Mouse (Mus musculus) myocyte (in vitro differentiated cells): ENCODE measurements around the gene Msx1. TPM values are rescaled to one million over a fixed set of nuclear protein-coding genes. Genes with fewer than 3 reads are reported as not detected.
A peak's percentile ranks its signal among the peaks of the same experiment; 100 is the strongest.

Experiments
- H3K27me3 ChIP-seq: one replicate; pipeline ENCODE4 v1.6.1; 2011; ENCODE audit not compliant: control insufficient read depth, insufficient read depth, insufficient read length
- H3K36me3 ChIP-seq: one replicate; pipeline ENCODE4 v1.6.1; 2011; ENCODE audit not compliant: control insufficient read depth, insufficient read depth
- H3K4me2 ChIP-seq: one replicate; pipeline ENCODE4 v1.6.1; 2011; ENCODE audit warnings: low read depth, control low read depth
- H3K4me3 ChIP-seq: one replicate; pipeline ENCODE4 v1.5.1; 2011; ENCODE audit warnings: mild to moderate bottlenecking, control low read depth, moderate library complexity
- H3K79me2 ChIP-seq: one replicate; pipeline ENCODE4 v1.6.1; 2011; ENCODE audit not compliant: control insufficient read depth, insufficient read depth
- H3ac ChIP-seq: one replicate; pipeline ENCODE4 v1.6.1; 2011; ENCODE audit not compliant: control insufficient read depth, insufficient read length
- CEBPB ChIP-seq: IDR thresholded peaks from 2 replicates; pipeline ENCODE4 v1.6.1; 2011; ENCODE audit warnings: mild to moderate bottlenecking, moderate library complexity; ENCODE audit not compliant: poor library complexity, insufficient read depth, severe bottlenecking
- E2F4 ChIP-seq: IDR thresholded peaks from one replicate; pipeline ENCODE4 v1.6.1; 2011; ENCODE audit warnings: mild to moderate bottlenecking, control low read depth, moderate library complexity; ENCODE audit not compliant: insufficient read depth
- MAX ChIP-seq: IDR thresholded peaks from one replicate; pipeline ENCODE4 v1.6.1; 2011; ENCODE audit warnings: low read depth, mild to moderate bottlenecking, control low read depth
- MYOD1 ChIP-seq, 3 experiments: IDR thresholded peaks; one replicate each; pipeline ENCODE4 v1.6.1; 2011; ENCODE audit warnings: control low read depth in 2 of 3, low read depth in 2 of 3, mild to moderate bottlenecking in 2 of 3, moderate library complexity in 1 of 3; ENCODE audit not compliant: insufficient read length in 2 of 3, control insufficient read depth in 1 of 3
- MYOG ChIP-seq, 3 experiments: IDR thresholded peaks; one replicate each; pipeline ENCODE4 v1.6.1; 2011; ENCODE audit warnings: control low read depth in 2 of 3, low read depth in 2 of 3, mild to moderate bottlenecking in 2 of 3; ENCODE audit not compliant: insufficient read length in 2 of 3, control insufficient read depth in 1 of 3, insufficient read depth in 1 of 3
- POLR2A ChIP-seq: IDR thresholded peaks from one replicate; pipeline ENCODE4 v1.6.1; 2011; ENCODE audit warnings: low read depth, mild to moderate bottlenecking, control low read depth, moderate library complexity; ENCODE audit not compliant: insufficient read length
- POLR2AphosphoS2 ChIP-seq: IDR thresholded peaks from one replicate; pipeline ENCODE4 v1.6.1; 2011; ENCODE audit warnings: low read depth, control low read depth; ENCODE audit not compliant: insufficient read length
- REST ChIP-seq: IDR thresholded peaks from one replicate; pipeline ENCODE4 v1.6.1; 2011; ENCODE audit warnings: mild to moderate bottlenecking, control low read depth, moderate library complexity; ENCODE audit not compliant: insufficient read depth, insufficient read length
- SRF ChIP-seq: IDR thresholded peaks from one replicate; pipeline ENCODE4 v1.6.1; 2011; ENCODE audit warnings: low read depth; ENCODE audit not compliant: control insufficient read depth, insufficient read length
- TCF12 ChIP-seq: IDR thresholded peaks from one replicate; pipeline ENCODE4 v1.6.1; 2011; ENCODE audit warnings: mild to moderate bottlenecking, control low read depth; ENCODE audit not compliant: poor library complexity, insufficient read depth, severe bottlenecking
- TCF3 ChIP-seq: IDR thresholded peaks from one replicate; pipeline ENCODE4 v1.6.1; 2011; ENCODE audit warnings: low read depth, control low read depth; ENCODE audit not compliant: insufficient read length
- USF1 ChIP-seq: IDR thresholded peaks from one replicate; pipeline ENCODE4 v1.6.1; 2011; ENCODE audit warnings: low read depth, mild to moderate bottlenecking, control low read depth, moderate library complexity
- polyA plus RNA-seq: library from polyadenylated mRNA; unstranded; fragments of >200 nt; fragmentation: generic; extraction: Trizol; gene quantifications from one replicate; pipeline ENCODE4 v1.2.1, GENCODE M21; 2012; ENCODE audit warnings: missing spikeins

Msx1 gene
- 4.7 TPM for polyA plus RNA-seq

- Histone ChIP-seq H3ac (peak within 1 kb of the TSS; percentile 54), H3K79me2 (no peaks in the 10 kb centered on the region), H3K4me3 (peak within 1 kb of the TSS; percentile 61), H3K4me2 (peak within 1 kb of the TSS; percentile 87), H3K36me3 (no peaks in the 10 kb centered on the region), H3K27me3 (no peaks in the 10 kb centered on the region)
- TF ChIP-seq MYOG (IDR thresholded peaks at IDR 0.05; ENCODE audit: control insufficient read depth in 1 of 3, insufficient read depth in 1 of 3, insufficient read length in 2 of 3, low read depth in 2 of 3): no peak
- TF ChIP-seq SRF: no peak
- TF ChIP-seq CEBPB: no peak
- TF ChIP-seq MYOD1 (IDR thresholded peaks at IDR 0.05; ENCODE audit: control insufficient read depth in 1 of 3, insufficient read length in 2 of 3, low read depth in 2 of 3): no peak
- no peak for TF ChIP-seq MAX
- no peak for TF ChIP-seq TCF3
- TF ChIP-seq E2F4: no peak
- TF ChIP-seq POLR2A: peak; percentile 89
- TF ChIP-seq REST: no peak
- TF ChIP-seq USF1: no peak
- TF ChIP-seq TCF12: no peak
- TF ChIP-seq POLR2AphosphoS2: peak; percentile 85
These were observed at the start of gene Msx1 for GRCm38 (mm10) chr5:37824461-37824795. TSS of gene Msx1 (minus strand) at chr5:37824583.

GRCm38 (mm10) chr5:37865471-37865870, 41.1 kb upstream of the Msx1 start:
- TF ChIP-seq E2F4: no peak
- TF ChIP-seq REST: no peak
- TF ChIP-seq MAX: no peak
- TF ChIP-seq POLR2A: no peak
- no peak for TF ChIP-seq TCF12
- no peak for TF ChIP-seq CEBPB
- no peak for TF ChIP-seq SRF
- TF ChIP-seq MYOG (IDR thresholded peaks at IDR 0.05; ENCODE audit: control insufficient read depth in 1 of 3, insufficient read depth in 1 of 3, insufficient read length in 2 of 3, low read depth in 2 of 3): no peak
- no peak for TF ChIP-seq USF1
- no peak for TF ChIP-seq TCF3
- TF ChIP-seq POLR2AphosphoS2: no peak
- no peak for TF ChIP-seq MYOD1 (IDR thresholded peaks at IDR 0.05; ENCODE audit: control insufficient read depth in 1 of 3, insufficient read length in 2 of 3, low read depth in 2 of 3)
- Histone ChIP-seq H3K36me3 (no peaks in the 10 kb centered on the region), H3ac (no peak overlapping the region), H3K79me2 (no peaks in the 10 kb centered on the region), H3K4me2 (no peak overlapping the region), H3K27me3 (peaks cover 11% of the 10 kb centered on the region), H3K4me3 (no peak overlapping the region)

- H3K4me3 ChIP-seq: no peak overlapping the region
- TF ChIP-seq CEBPB: no peak
- no peak for TF ChIP-seq MYOG (IDR thresholded peaks at IDR 0.05; ENCODE audit: control insufficient read depth in 1 of 3, insufficient read depth in 1 of 3, insufficient read length in 2 of 3, low read depth in 2 of 3)
- TF ChIP-seq TCF3: no peak
- TF ChIP-seq MAX: no peak
- TF ChIP-seq USF1: no peak
- TF ChIP-seq POLR2A: no peak
These were observed 39.9 kb upstream of the Msx1 start for GRCm38 (mm10) chr5:37864309-37864708.

GRCm38 (mm10) chr5:37860846-37861245, 36.5 kb upstream of the Msx1 start:
- H3K79me2 ChIP-seq: no peaks in the 10 kb centered on the region
- no peak for TF ChIP-seq E2F4
- TF ChIP-seq MAX: no peak
- no peak for TF ChIP-seq POLR2A
- no peak for TF ChIP-seq USF1
- TF ChIP-seq CEBPB: no peak
- TF ChIP-seq MYOG (IDR thresholded peaks at IDR 0.05; ENCODE audit: control insufficient read depth in 1 of 3, insufficient read depth in 1 of 3, insufficient read length in 2 of 3, low read depth in 2 of 3): no peak
- no peak for TF ChIP-seq MYOD1 (IDR thresholded peaks at IDR 0.05; ENCODE audit: control insufficient read depth in 1 of 3, insufficient read length in 2 of 3, low read depth in 2 of 3)
- TF ChIP-seq SRF: no peak
- TF ChIP-seq POLR2AphosphoS2: no peak
- TF ChIP-seq TCF3: no peak
- TF ChIP-seq TCF12: no peak
- TF ChIP-seq REST: no peak
- peaks cover 19% of the 10 kb centered on the region for H3K27me3 ChIP-seq
- H3ac ChIP-seq: no peak overlapping the region
- no peaks in the 10 kb centered on the region for H3K36me3 ChIP-seq
- H3K4me3 ChIP-seq: no peak overlapping the region
- H3K4me2 ChIP-seq: no peak overlapping the region

More at GRCm38 (mm10) chr5:37864309-37864708, 39.9 kb upstream of the Msx1 start:
- no peak overlapping the region for H3ac ChIP-seq
- no peaks in the 10 kb centered on the region for H3K36me3 ChIP-seq
- no peaks in the 10 kb centered on the region for H3K79me2 ChIP-seq
- no peak overlapping the region for H3K4me2 ChIP-seq
- peaks cover 19% of the 10 kb centered on the region for H3K27me3 ChIP-seq

GRCm38 (mm10) chr5:37860151-37860721, 35.9 kb upstream of the Msx1 start:
- Histone ChIP-seq H3K79me2 (no peaks in the 10 kb centered on the region), H3K36me3 (no peaks in the 10 kb centered on the region), H3K4me2 (no peak overlapping the region), H3ac (no peak overlapping the region), H3K4me3 (no peak overlapping the region), H3K27me3 (peaks cover 19% of the 10 kb centered on the region)
- TF ChIP-seq POLR2AphosphoS2 (no peak), TCF12 (no peak), MYOG (IDR thresholded peaks at IDR 0.05; ENCODE audit: control insufficient read depth in 1 of 3, insufficient read depth in 1 of 3, insufficient read length in 2 of 3, low read depth in 2 of 3) (no peak), POLR2A (no peak), CEBPB (no peak), MAX (no peak), SRF (no peak), USF1 (no peak), MYOD1 (IDR thresholded peaks at IDR 0.05; ENCODE audit: control insufficient read depth in 1 of 3, insufficient read length in 2 of 3, low read depth in 2 of 3) (no peak), REST (no peak), E2F4 (no peak)
